Mouse (Mus musculus) limb, embryonic 14.5 days (tissue): ENCODE data around the gene 1600014C23Rik. TPM values are rescaled to one million over a fixed set of nuclear protein-coding genes. Genes with fewer than 3 reads are reported as not detected.

Source experiments
- ATAC-seq: fragments of 200-750 bp; cut with Nextera tagmentation; 2 replicates; pipeline ENCODE4 v1.8.0; 2017; ENCODE audit warnings: low read depth, moderate number of reproducible peaks, moderate TSS enrichment; ENCODE audit not compliant: low FRiP score
- DNase-seq: peaks from one replicate; pipeline ENCODE4 v3.0.0-alpha.2; 2015; ENCODE audit warnings: low spot score
- H3K27ac ChIP-seq: fragments of 300-500 bp; sonication (generic); replicated peaks from 2 replicates; pipeline ENCODE4 v1.5.1; 2014; ENCODE audit warnings: low read depth, mild to moderate bottlenecking, low read length, moderate library complexity, mixed read lengths
- H3K27me3 ChIP-seq: fragments of 300-500 bp; sonication (generic); 2 replicates; pipeline ENCODE4 v1.6.1; 2014; ENCODE audit warnings: low read length, mixed read lengths; ENCODE audit not compliant: control insufficient read depth, insufficient read depth
- H3K36me3 ChIP-seq: fragments of 300-500 bp; sonication (generic); 2 replicates; pipeline ENCODE4 v1.6.1; 2014; ENCODE audit warnings: mild to moderate bottlenecking, low read length, moderate library complexity, mixed read lengths; ENCODE audit not compliant: control insufficient read depth, insufficient read depth
- H3K4me1 ChIP-seq: fragments of 300-500 bp; sonication (generic); 2 replicates; pipeline ENCODE4 v1.6.1; 2014; ENCODE audit warnings: antibody characterized with exemption, low read length, mixed read lengths; ENCODE audit not compliant: control insufficient read depth, insufficient read depth
- H3K4me2 ChIP-seq: fragments of 300-500 bp; sonication (generic); replicated peaks from 2 replicates; pipeline ENCODE4 v1.6.1; 2014; ENCODE audit warnings: low read depth, mild to moderate bottlenecking, low read length, moderate library complexity; ENCODE audit not compliant: severe bottlenecking
- H3K4me3 ChIP-seq: fragments of 300-500 bp; sonication (generic); replicated peaks from 2 replicates; pipeline ENCODE4 v1.5.1; 2014; ENCODE audit warnings: low read length
- H3K9ac ChIP-seq: fragments of 300-500 bp; sonication (generic); 2 replicates; pipeline ENCODE4 v1.6.1; 2014; ENCODE audit warnings: mild to moderate bottlenecking, low read depth, low read length, moderate library complexity; ENCODE audit not compliant: severe bottlenecking
- H3K9me3 ChIP-seq: fragments of 300-500 bp; sonication (generic); 2 replicates; pipeline ENCODE4 v1.6.1; 2016; ENCODE audit warnings: low read length; ENCODE audit not compliant: control insufficient read depth
- POLR2A ChIP-seq: fragments of 200-500 bp; IDR thresholded peaks from 2 replicates; pipeline ENCODE4 v1.8.0; 2012; ENCODE audit warnings: inconsistent platforms, mild to moderate bottlenecking, moderate library complexity, borderline replicate concordance; ENCODE audit not compliant: insufficient read depth, insufficient read length; ENCODE audit errors: extremely low read depth
- WGBS: fragments of 180-500 bp; shearing (Covaris S2); extraction: QIAGEN DNeasy Blood & Tissue Kit; methylation state at CpG from one replicate; pipeline ENCODE4 v1.1.7; 2014; 5-methylcytosine and 5-hydroxymethylcytosine counted together
- polyA plus RNA-seq, 2 experiments: library from polyadenylated mRNA; depleted of rRNA in 1 of 2; stranded (reverse) in 1 of 2; unstranded in 1 of 2; fragments of >200 nt; fragmentation: Nextera tagmentation in 1 of 2; extraction: Ambion mirVana in 1 of 2; gene quantifications; 2 replicates each; pipeline versions ENCODE4 v1.2.1 to v1.2.3; 2012 to 2014

The 1600014C23Rik gene
- polyA plus RNA-seq, 2 experiments = 0.15 TPM; not detected in 1

DNA sequence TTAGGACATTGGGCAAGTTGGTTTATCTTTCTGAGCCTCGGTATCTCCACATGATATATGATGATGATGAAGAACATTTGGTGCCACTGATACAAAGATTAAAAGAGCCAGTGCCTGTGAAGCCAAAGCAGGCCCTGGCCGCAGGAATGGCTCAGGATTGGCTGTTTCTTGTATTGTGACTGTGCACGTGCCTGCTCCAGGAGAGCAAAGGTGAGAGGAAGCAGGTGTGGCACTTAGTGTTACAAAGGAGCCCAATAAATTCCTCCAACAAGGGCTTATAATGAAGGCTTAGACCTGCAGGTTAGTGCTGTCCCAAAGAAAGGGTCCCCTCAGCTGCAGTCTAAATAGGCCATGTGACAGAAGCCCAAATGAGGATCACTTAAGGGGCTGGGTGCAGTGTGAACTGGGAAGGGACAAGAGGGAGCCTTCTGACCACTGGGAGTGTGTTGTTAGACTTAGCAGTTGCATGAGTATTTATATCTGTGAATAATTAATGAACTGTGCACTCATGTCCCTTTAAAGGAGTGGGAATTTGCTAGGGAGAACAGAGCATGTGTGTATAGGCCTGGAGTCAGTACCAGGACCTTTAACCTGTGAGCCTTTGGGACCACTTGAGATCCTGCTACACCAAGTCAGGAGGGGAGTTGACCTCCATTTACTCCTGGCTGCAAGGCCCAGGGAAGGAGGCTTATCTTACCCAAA lies 34.5 kb downstream of the 1600014C23Rik start:
- H3K36me3 ChIP-seq = peaks cover 29% of the 10 kb centered on the region
- no peaks in the 10 kb centered on the region for H3K9me3 ChIP-seq
- no peak overlapping the region for H3K9ac ChIP-seq
- TF ChIP-seq POLR2A = no peak
- no peak overlapping the region for H3K27ac ChIP-seq
- H3K4me2 ChIP-seq = no peak overlapping the region
- 82% methylated on average over 3 of the region's 3 CpGs for WGBS
- no peaks in the 10 kb centered on the region for H3K4me1 ChIP-seq
- DNase-seq (no peak), ATAC-seq (no peak)
- no peaks in the 10 kb centered on the region for H3K27me3 ChIP-seq
- no peak overlapping the region for H3K4me3 ChIP-seq

DNA sequence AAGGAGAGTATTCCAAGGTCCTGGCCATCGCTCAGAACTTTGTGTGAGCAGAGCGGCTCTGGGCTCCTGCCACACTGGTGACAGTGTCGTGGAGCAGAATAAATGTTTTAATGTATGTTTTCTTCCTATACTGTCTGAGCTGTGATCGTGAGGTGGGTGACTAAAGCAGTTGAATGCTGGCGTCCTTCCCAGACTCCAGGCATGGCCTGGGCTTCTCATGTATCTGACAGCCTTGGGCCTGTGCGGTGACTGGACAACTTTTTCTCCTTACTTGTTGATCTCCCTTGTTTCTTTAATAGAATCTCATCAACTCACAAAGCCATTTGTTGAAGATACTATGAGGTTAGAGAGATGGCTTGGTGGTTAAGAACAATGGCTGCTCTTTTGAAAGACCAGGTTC lies 35.3 kb downstream of the 1600014C23Rik start:
- Histone ChIP-seq H3K9me3 (no peaks in the 10 kb centered on the region), H3K4me3 (no peak overlapping the region), H3K36me3 (peaks cover 29% of the 10 kb centered on the region), H3K4me1 (no peaks in the 10 kb centered on the region), H3K4me2 (no peak overlapping the region), H3K9ac (no peak overlapping the region), H3K27me3 (no peaks in the 10 kb centered on the region), H3K27ac (no peak overlapping the region)
- WGBS = 86% methylated on average over 6 of the region's 6 CpGs
- DNase-seq (no peak), ATAC-seq (no peak)
- TF ChIP-seq POLR2A = no peak

DNA sequence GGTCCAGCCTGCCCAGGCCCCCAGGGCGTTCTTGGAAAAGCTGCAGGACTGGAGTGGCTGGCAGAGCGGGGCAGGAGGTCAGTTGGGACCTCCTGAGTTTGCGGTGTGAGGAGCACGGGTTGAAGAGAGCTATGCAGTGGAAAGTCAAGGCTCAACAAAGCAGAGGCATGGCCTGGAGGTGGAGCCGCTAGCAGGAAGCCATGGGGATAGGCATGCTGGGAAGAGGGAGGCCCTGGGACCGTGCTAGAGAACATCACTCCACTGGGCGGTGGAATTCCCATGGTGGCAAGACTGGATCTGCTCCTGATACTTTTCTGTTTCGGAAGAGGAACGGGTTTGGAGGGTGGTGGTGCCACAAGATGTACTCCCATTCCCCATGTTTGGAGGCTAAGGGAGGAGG lies 36.7 kb downstream of the 1600014C23Rik start:
- no peak overlapping the region for H3K27ac ChIP-seq
- 91% methylated on average over 9 of the region's 9 CpGs for WGBS
- H3K4me2 ChIP-seq = no peak overlapping the region
- no peaks in the 10 kb centered on the region for H3K9me3 ChIP-seq
- H3K36me3 ChIP-seq = peaks cover 29% of the 10 kb centered on the region
- ATAC-seq (no peak), DNase-seq (no peak)
- no peaks in the 10 kb centered on the region for H3K4me1 ChIP-seq
- H3K9ac ChIP-seq = no peak overlapping the region
- no peaks in the 10 kb centered on the region for H3K27me3 ChIP-seq
- no peak overlapping the region for H3K4me3 ChIP-seq
- TF ChIP-seq POLR2A = no peak

DNA sequence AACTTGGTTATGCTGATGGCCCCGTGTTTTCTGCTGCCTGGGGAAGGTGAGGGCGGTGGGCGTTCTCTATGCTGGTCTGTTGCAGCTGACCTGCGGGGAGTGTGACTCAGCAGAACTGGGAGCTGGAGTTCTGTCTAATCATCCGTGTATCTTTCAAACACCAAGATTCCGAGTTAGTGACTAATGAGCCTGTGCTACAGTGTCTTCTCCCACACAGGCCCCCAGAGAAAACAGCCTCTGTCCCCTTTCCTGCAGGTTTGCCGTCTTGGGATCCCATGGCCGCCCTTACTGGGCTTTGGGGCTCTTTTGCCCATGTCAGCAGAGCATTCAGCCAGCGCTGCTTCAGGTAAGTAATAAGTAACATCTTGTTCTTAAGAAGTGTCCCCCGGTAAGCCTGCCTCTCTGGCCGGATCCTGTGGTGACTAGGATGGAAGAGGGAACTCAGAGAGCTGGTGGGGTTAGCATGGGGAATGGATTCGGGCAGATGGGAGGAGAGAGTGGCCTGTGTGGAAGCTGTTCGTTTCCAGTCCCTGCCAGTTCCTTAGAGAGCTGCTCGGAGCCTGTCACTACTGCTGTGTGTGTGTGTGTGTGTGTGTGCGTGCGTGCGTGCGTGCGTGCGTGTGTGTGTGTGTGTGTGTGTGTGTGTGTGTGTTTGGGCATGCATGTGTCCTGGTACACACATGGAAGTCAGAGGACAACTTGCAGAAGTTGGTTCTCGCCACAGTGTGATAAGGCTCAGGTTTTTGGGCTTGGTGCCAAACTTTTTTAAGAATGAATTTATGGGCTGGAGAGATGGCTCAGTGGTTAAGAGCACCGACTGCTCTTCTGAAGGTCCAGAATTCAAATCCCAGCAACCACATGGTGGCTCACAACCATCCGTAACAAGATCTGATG lies 38.2 kb downstream of the 1600014C23Rik start:
- H3K9ac ChIP-seq = no peak overlapping the region
- H3K4me1 ChIP-seq = no peaks in the 10 kb centered on the region
- no peak for TF ChIP-seq POLR2A
- H3K27ac ChIP-seq = no peak overlapping the region
- peaks cover 29% of the 10 kb centered on the region for H3K36me3 ChIP-seq
- ATAC-seq (no peak), DNase-seq (no peak)
- no peaks in the 10 kb centered on the region for H3K9me3 ChIP-seq
- H3K27me3 ChIP-seq = no peaks in the 10 kb centered on the region
- WGBS = 79% methylated on average over 23 of the region's 23 CpGs
- H3K4me2 ChIP-seq = no peak overlapping the region
- no peak overlapping the region for H3K4me3 ChIP-seq

DNA sequence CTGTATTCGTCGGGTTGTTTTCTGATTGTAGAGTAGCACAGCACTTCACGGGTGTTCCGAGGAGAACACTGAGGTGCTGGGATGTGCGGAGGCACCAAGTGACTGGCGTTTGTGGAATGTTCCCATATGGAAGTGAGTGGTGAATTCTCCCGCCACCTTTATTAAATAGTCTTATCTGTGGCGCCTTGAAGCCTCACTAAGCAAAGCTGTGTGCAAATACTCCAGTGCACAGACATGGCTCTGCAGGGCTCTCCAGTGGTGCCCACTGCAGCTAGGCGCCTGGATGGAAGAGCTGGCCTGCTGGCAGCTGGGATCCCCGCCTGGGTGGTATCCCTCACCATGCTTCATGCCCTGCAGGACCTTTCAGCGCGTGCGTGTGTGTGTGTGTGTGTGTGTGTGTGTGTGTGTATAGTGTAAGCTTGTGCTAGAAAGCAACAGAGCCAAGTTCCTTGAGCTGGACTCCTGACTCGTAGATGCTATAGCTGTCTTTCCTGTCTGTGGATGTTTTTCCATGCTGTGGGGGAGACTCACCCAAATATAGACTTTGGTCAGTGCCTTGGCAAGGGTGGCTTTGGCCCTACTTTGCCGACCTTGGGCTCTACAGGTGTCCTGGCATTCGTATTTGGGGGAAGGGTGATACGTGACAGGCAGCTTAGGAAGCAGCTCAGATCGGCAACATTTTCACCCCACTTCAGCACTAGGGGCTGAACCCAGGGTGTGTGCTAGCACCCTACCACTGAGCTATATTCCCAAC lies 39.7 kb downstream of the 1600014C23Rik start:
- ATAC-seq = no peak

More for the DNA sequence above, 39.7 kb downstream of the 1600014C23Rik start:
- Histone ChIP-seq H3K4me3 (no peak overlapping the region), H3K4me2 (no peak overlapping the region), H3K27me3 (no peaks in the 10 kb centered on the region), H3K9me3 (no peaks in the 10 kb centered on the region), H3K27ac (no peak overlapping the region), H3K36me3 (peaks cover 29% of the 10 kb centered on the region), H3K4me1 (no peaks in the 10 kb centered on the region), H3K9ac (no peak overlapping the region)
- WGBS = 79% methylated on average over 18 of the region's 18 CpGs
- no peak for TF ChIP-seq POLR2A
- DNase-seq = no peak
